Mouse (Mus musculus): Measurements from ENCODE around the gene Svep1.

Svep1 gene

GRCm38 (mm10) chr4:58206115-58206945, at the start of gene Svep1:
TSS of gene Svep1 (minus strand) at chr4:58206859.
- DNase-seq (ENCODE audit: low spot score) = peak; percentile 56

- DNase-seq (ENCODE audit: low spot score) = peak; percentile 69
Observed at GRCm38 (mm10) chr4:58253410-58253809, 46.8 kb upstream of the Svep1 start.

- no peak for DNase-seq (ENCODE audit: low spot score)
Observed at GRCm38 (mm10) chr4:58252381-58252780, 45.7 kb upstream of the Svep1 start.

- no peak for DNase-seq (ENCODE audit: low spot score)
Observed at GRCm38 (mm10) chr4:58245544-58245943, 38.9 kb upstream of the Svep1 start.

GRCm38 (mm10) chr4:58240416-58240815, 33.8 kb upstream of the Svep1 start:
- DNase-seq (ENCODE audit: low spot score) = no peak

- DNase-seq (ENCODE audit: low spot score) = no peak
Observed at GRCm38 (mm10) chr4:58235828-58236227, 29.2 kb upstream of the Svep1 start.

- no peak for DNase-seq (ENCODE audit: low spot score)
Observed at GRCm38 (mm10) chr4:58223499-58223898, 16.8 kb upstream of the Svep1 start.

- no peak for DNase-seq (ENCODE audit: low spot score)
Observed at GRCm38 (mm10) chr4:58211374-58211773, 4.7 kb upstream of the Svep1 start.

GRCm38 (mm10) chr4:58210557-58211090, 4.0 kb upstream of the Svep1 start:
- DNase-seq (ENCODE audit: low spot score) = no peak

GRCm38 (mm10) chr4:58205750-58206114, 927 bp downstream of the Svep1 start:
- DNase-seq (ENCODE audit: low spot score) = no peak

GRCm38 (mm10) chr4:58201703-58202102, 5.0 kb downstream of the Svep1 start:
- DNase-seq (ENCODE audit: low spot score) = no peak

GRCm38 (mm10) chr4:58200826-58201225, 5.8 kb downstream of the Svep1 start:
- no peak for DNase-seq (ENCODE audit: low spot score)

- no peak for DNase-seq (ENCODE audit: low spot score)
Observed at GRCm38 (mm10) chr4:58197230-58197629, 9.4 kb downstream of the Svep1 start.

- DNase-seq (ENCODE audit: low spot score) = no peak
Observed at GRCm38 (mm10) chr4:58196795-58197194, 9.9 kb downstream of the Svep1 start.

GRCm38 (mm10) chr4:58195936-58196335, 10.7 kb downstream of the Svep1 start:
- no peak for DNase-seq (ENCODE audit: low spot score)

GRCm38 (mm10) chr4:58189281-58189680, 17.4 kb downstream of the Svep1 start:
- DNase-seq (ENCODE audit: low spot score) = no peak

- DNase-seq (ENCODE audit: low spot score) = no peak
Observed at GRCm38 (mm10) chr4:58185401-58185800, 21.3 kb downstream of the Svep1 start.

- DNase-seq (ENCODE audit: low spot score) = no peak
Observed at GRCm38 (mm10) chr4:58184681-58185341, 21.8 kb downstream of the Svep1 start.

GRCm38 (mm10) chr4:58183897-58184296, 22.8 kb downstream of the Svep1 start:
- no peak for DNase-seq (ENCODE audit: low spot score)

- DNase-seq (ENCODE audit: low spot score) = no peak
Observed at GRCm38 (mm10) chr4:58178489-58178888, 28.2 kb downstream of the Svep1 start.

- DNase-seq (ENCODE audit: low spot score) = no peak
Observed at GRCm38 (mm10) chr4:58177256-58177655, 29.4 kb downstream of the Svep1 start.

GRCm38 (mm10) chr4:58174435-58174987, 32.1 kb downstream of the Svep1 start:
- peak; percentile 42 for DNase-seq (ENCODE audit: low spot score)

- no peak for DNase-seq (ENCODE audit: low spot score)
Observed at GRCm38 (mm10) chr4:58173401-58173800, 33.3 kb downstream of the Svep1 start.
